Mouse (Mus musculus): ENCODE measurements around the gene Sh3rf1.

Sh3rf1 gene

GRCm38 (mm10) chr8:61288006-61288566, 64.4 kb downstream of the Sh3rf1 start:
- no peak for DNase-seq

GRCm38 (mm10) chr8:61288676-61289075, 65.0 kb downstream of the Sh3rf1 start:
- no peak for DNase-seq

GRCm38 (mm10) chr8:61295040-61295439, 71.4 kb downstream of the Sh3rf1 start:
- no peak for DNase-seq

- DNase-seq: no peak
Observed at GRCm38 (mm10) chr8:61295441-61295840, 71.8 kb downstream of the Sh3rf1 start.

GRCm38 (mm10) chr8:61298828-61299227, 75.2 kb downstream of the Sh3rf1 start:
- no peak for DNase-seq

- DNase-seq: no peak
Observed at GRCm38 (mm10) chr8:61301298-61302028, 77.8 kb downstream of the Sh3rf1 start.

GRCm38 (mm10) chr8:61302029-61302368, 78.3 kb downstream of the Sh3rf1 start:
- no peak for DNase-seq

- no peak for DNase-seq
Observed at GRCm38 (mm10) chr8:61305451-61306070, 81.9 kb downstream of the Sh3rf1 start.

- DNase-seq: no peak
Observed at GRCm38 (mm10) chr8:61306501-61307112, 82.9 kb downstream of the Sh3rf1 start.

- DNase-seq: no peak
Observed at GRCm38 (mm10) chr8:61308896-61309295, 85.2 kb downstream of the Sh3rf1 start.

- DNase-seq: peak; percentile 21
Observed at GRCm38 (mm10) chr8:61309530-61310402, 86.1 kb downstream of the Sh3rf1 start.

- no peak for DNase-seq
Observed at GRCm38 (mm10) chr8:61310403-61310871, 86.8 kb downstream of the Sh3rf1 start.

GRCm38 (mm10) chr8:61313016-61313415, 89.3 kb downstream of the Sh3rf1 start:
- no peak for DNase-seq

GRCm38 (mm10) chr8:61316012-61316767, 92.5 kb downstream of the Sh3rf1 start:
- peak; percentile 23 for DNase-seq

GRCm38 (mm10) chr8:61316813-61317534, 93.3 kb downstream of the Sh3rf1 start:
- peak; percentile 59 for DNase-seq

GRCm38 (mm10) chr8:61317535-61318136, 94.0 kb downstream of the Sh3rf1 start:
- DNase-seq: no peak

- DNase-seq: no peak
Observed at GRCm38 (mm10) chr8:61321216-61321615, 97.5 kb downstream of the Sh3rf1 start.

GRCm38 (mm10) chr8:61321780-61322179, 98.1 kb downstream of the Sh3rf1 start:
- no peak for DNase-seq

- DNase-seq: no peak
Observed at GRCm38 (mm10) chr8:61322462-61322861, 98.8 kb downstream of the Sh3rf1 start.

- DNase-seq: peak; percentile 41
Observed at GRCm38 (mm10) chr8:61324363-61324914, 100.8 kb downstream of the Sh3rf1 start.

Data from kidney, postnatal 10 days (tissue).